Mouse (Mus musculus) myocyte (in vitro differentiated cells): ENCODE data around the gene Mpc1.

Experiments used
- MAX ChIP-seq: IDR thresholded peaks from one replicate; pipeline ENCODE4 v1.6.1; 2011; ENCODE audit warnings: low read depth, mild to moderate bottlenecking, control low read depth
- POLR2A ChIP-seq: IDR thresholded peaks from one replicate; pipeline ENCODE4 v1.6.1; 2011; ENCODE audit warnings: low read depth, mild to moderate bottlenecking, control low read depth, moderate library complexity; ENCODE audit not compliant: insufficient read length
- USF1 ChIP-seq: IDR thresholded peaks from one replicate; pipeline ENCODE4 v1.6.1; 2011; ENCODE audit warnings: low read depth, mild to moderate bottlenecking, control low read depth, moderate library complexity

GRCm38 (mm10) chr17:8301515-8301914 lies 18.8 kb downstream of the Mpc1 start:
- no peak for TF ChIP-seq MAX
- TF ChIP-seq USF1, result no peak
- TF ChIP-seq POLR2A, result no peak
